ENCODE assay signal across 23 mouse cellular contexts in the genomic region with DNA sequence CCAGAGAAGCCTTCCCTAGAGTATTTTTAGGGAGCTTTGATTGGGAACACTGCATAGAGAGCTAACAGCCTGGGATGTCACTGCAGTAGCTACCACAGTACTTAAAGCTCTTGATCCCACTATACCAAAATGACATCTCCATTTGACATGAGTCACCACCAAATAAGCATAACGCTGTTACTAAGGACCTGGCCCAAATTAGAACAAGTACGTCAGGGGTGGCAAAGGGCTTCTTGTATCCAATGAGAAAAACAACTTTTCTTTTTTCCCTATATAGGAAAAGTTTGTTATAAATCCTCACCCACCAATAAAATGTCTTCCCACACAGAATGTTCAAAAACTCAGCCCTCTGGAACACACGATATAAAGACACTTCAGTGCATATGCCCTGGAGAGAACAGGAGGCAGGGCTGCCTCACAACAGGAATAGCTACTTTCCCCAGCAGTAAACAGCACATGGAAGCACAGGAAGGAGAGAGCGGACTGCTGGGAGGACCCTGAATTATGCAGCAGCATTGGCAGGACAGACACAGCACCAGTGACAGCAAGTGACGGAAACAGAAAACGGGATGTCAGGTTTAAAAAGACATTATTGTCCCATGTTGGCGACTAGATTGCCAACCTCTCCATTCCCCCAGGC.
DNase-seq lines count a peak whose midpoint lies in the region; ATAC-seq lines count a peak whose summit lies in the region.
"Had no signal": no experiment of that assay in that cellular context is flagged by ENCODE, and none has a peak within 500 bp of the region (broad histone marks: within the 10 kb centered on the region; RNA-seq: fewer than 3 reads in every experiment).

No protein-coding gene starts in this region.

- H3K27ac ChIP-seq in heart, embryonic 11.5 days (ENCODE audit: low read depth, low read length): peak overlapping the region; percentile 68
- H3K27ac ChIP-seq: embryonic facial prominence, embryonic 15.5 days; hindbrain, embryonic 10.5 days; hindbrain, postnatal 0 days; kidney, embryonic 15.5 days; midbrain, embryonic 13.5 days; neural tube, embryonic 12.5 days; stomach, postnatal 0 days had no signal

- peaks cover 10% of the 10 kb centered on the region for H3K4me1 ChIP-seq in heart, embryonic 11.5 days (ENCODE audit: control insufficient read depth, insufficient read depth, low read length)
- H3K4me1 ChIP-seq: embryonic facial prominence, embryonic 15.5 days; midbrain, embryonic 13.5 days; neural tube, embryonic 12.5 days had no signal

- H3K36me3 ChIP-seq in heart, embryonic 11.5 days (ENCODE audit: control insufficient read depth, insufficient read depth, low read length): no peaks in the 10 kb centered on the region
- H3K36me3 ChIP-seq: embryonic facial prominence, embryonic 15.5 days had no signal

- no peak for DNase-seq in heart, adult 18-20 months
- DNase-seq in layer of hippocampus, adult 11-12 months (ENCODE audit: low spot score): peak; percentile 44
- DNase-seq in layer of hippocampus, adult 9-10 months (ENCODE audit: low spot score): no peak
- DNase-seq in right cerebral cortex, adult 18-20 months: peak; percentile 30
- no peak for DNase-seq in right cerebral cortex, adult 2 months (ENCODE audit: low spot score in 2 of 2)
- DNase-seq in telencephalon, adult 2 months (ENCODE audit: low read depth, low spot score): peak; percentile 62
- DNase-seq: adrenal gland, postnatal 36 days; cerebellum, adult 18-20 months; cerebellum, postnatal 25 days; gastrocnemius, postnatal 10 days; kidney, postnatal 4 days; liver; lung, postnatal 10 days; thymus, postnatal 25 days had no signal

- H3K27me3 ChIP-seq in heart, embryonic 11.5 days (ENCODE audit: control insufficient read depth, insufficient read depth, low read length): no peaks in the 10 kb centered on the region
- H3K27me3 ChIP-seq: embryonic facial prominence, embryonic 15.5 days; kidney, embryonic 15.5 days; midbrain, embryonic 13.5 days; neural tube, embryonic 12.5 days had no signal

- no peak overlapping the region for H3K9ac ChIP-seq in heart, embryonic 11.5 days (ENCODE audit: low read depth, low read length)
- H3K9ac ChIP-seq: embryonic facial prominence, embryonic 15.5 days; kidney, embryonic 15.5 days; midbrain, embryonic 13.5 days; neural tube, embryonic 12.5 days had no signal

- no peak overlapping the region for H3K4me3 ChIP-seq in heart, embryonic 11.5 days (ENCODE audit: low read depth, low read length)
- H3K4me3 ChIP-seq: embryonic facial prominence, embryonic 15.5 days; hindbrain, embryonic 10.5 days; kidney, embryonic 15.5 days; midbrain, embryonic 13.5 days; neural tube, embryonic 12.5 days had no signal

- H3K9me3 ChIP-seq in heart, embryonic 11.5 days (replicated peaks; ENCODE audit: control insufficient read depth, low read length): no peaks in the 10 kb centered on the region
- H3K9me3 ChIP-seq: embryonic facial prominence, embryonic 15.5 days; hindbrain, embryonic 10.5 days; kidney, embryonic 15.5 days; midbrain, embryonic 13.5 days; neural tube, embryonic 12.5 days had no signal

- no peak for ATAC-seq in heart, embryonic 11.5 days (replicated peaks; ENCODE audit: insufficient number of reproducible peaks, low FRiP score, low TSS enrichment)
- ATAC-seq: hindbrain, postnatal 0 days; intestine, postnatal 0 days; midbrain, embryonic 13.5 days had no signal

- WGBS in heart, embryonic 11.5 days (ENCODE audit: insufficient replicate concordance): 79% methylated on average over 7 of the region's 7 CpGs

- H3K4me2 ChIP-seq in heart, embryonic 11.5 days: no peak overlapping the region
- H3K4me2 ChIP-seq: embryonic facial prominence, embryonic 15.5 days; kidney, embryonic 15.5 days; midbrain, embryonic 13.5 days; neural tube, embryonic 12.5 days had no signal

Comparison
In these comparisons a context has a peak if more than half of its experiments do, and no peak if none do; other contexts are left out.
1. DNase-seq: peak in layer of hippocampus, adult 11-12 months (single experiment), right cerebral cortex, adult 18-20 months (single experiment) and telencephalon, adult 2 months (single experiment); none in heart, adult 18-20 months (0 of 2), layer of hippocampus, adult 9-10 months (single experiment) and right cerebral cortex, adult 2 months (0 of 2).